Mouse (Mus musculus) heart, postnatal 25 days (tissue): ENCODE data around the gene Cep68. TPM values are rescaled to one million over a fixed set of nuclear protein-coding genes. Genes with fewer than 3 reads are reported as not detected.

ENCODE experiments used
- DNase-seq: peaks from one replicate; pipeline ENCODE4 v3.0.0; 2022; ENCODE audit warnings: low spot score
- intact Hi-C: fragments of 180-260 bp; cut with DNase I; formaldehyde crosslinking; loops from one replicate; pipeline ENCODE4 v1.15.1; 2025
- total RNA-seq, 2 experiments: library from RNA; stranded (reverse); gene quantifications; 2 replicates each; pipeline ENCODE4 v1.2.3; 2021

The Cep68 gene
- total RNA-seq: 10 to 100 TPM; 44.9 to 52.1 TPM

DNA sequence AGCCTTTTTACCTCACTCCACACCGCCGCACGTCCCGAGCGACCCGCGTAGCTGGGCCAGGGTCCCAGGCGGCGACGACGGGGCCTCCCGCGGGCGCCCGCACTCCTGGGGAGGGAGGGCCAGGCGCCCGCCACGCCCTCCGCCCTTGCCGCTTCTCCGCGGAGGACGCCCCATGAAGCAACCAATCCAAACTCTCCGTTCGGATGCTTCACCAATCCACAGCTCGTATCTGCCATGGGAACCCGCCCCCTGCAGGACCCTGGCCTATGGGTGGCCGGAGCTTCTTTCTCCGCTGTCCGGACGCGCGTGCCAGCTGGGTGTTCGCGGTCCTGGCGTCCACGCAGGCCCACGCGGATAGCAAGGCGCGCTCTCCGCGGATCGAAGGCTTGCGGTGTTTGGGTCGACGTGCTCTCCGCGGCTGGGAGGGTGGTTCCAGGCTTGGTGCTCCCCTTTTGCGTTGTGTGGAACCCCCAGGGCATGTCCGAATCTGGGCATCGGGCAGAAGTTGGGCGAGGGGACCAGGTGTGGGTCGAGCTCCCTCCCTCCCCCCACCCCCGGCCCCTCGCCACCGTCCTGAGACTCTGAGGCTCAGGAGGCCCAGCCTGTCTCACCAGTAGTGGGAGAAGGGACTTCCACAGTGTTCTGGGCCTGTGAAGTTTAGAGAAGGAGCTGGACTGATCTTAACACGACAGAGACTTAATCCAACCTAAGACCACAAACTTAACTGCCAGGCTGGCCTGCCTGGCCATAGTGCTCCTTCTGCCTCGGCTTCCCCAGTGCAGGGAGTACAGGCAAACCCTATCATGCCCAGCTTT lies at the start of gene Cep68:
TSS of gene Cep68 (minus strand) at position 134 of the 815 bp plus-strand sequence.
- intact Hi-C loops: loop anchor here (2.0 to 5.0 kb wide), 3 partner anchors 49 to 427 kb away; partner anchors contain the start of gene Rab1a
- DNase-seq: peak; percentile 93

DNA sequence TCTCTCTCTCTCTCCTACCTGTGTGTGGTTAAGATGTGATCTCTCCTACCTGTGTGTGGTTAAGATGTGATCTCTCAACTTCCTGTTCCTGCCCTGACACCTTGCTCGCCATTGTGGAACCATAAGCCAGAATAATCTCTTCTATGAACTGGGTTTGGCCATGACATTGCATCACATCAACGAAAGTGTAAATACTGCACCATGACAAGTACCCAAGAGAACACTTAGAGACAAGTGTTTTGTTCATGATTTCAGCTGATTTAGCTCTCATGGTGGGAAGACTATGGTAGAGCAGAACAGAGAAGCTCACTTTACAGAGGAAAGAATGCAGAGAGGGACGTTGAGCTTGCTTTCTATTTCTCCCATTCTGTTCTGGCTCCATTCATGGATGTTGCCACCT lies 35.2 kb upstream of the Cep68 start:
- intact Hi-C loops: no loop called here
- DNase-seq: no peak

DNA sequence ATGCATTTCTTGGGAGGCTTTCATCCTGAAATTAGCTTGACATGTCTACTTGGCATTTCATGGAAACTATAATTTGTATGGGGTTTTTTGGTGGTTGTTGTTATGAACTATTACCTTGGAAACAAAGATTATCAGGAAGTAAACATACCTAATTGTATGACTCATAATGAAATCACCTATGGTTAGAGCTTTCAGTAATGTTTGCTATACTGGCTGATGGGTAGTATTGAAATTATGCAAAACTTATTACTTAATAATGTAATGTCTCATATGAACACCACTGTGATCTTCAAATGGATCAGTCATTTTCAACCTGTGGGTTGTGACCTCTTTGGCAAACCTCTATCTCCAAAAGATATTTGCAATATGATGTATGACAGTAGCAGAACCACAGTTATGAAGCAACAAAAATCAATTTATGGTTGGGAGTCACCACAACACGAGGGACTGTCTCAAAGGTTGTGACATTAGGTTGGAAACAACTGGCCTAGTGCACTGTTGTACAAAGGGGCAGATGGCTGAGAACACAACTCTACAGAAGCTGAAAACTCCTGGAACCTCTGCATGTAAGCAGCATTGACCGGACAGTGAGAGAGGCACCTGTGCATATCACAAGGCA lies 33.5 kb upstream of the Cep68 start:
- intact Hi-C loops: no loop called here

DNA sequence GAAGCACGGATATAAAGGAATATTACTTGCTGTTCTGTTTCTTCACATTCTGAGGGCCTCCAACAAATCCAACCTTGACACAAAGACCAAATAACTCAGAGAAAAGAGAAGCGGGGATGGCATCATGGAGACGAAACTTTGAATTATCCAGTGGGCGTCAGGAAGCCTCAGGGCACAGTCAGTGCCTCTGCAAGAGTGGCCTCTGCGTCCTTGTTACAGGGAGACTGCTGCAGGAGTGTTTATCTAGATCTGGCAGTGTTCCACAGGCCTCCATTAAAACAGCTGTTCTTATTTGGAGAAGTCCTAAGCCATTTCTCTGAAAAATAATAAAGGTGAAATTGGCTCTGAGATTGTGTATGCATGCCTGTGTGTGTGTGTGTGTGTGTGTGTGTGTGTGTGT lies 31.8 kb upstream of the Cep68 start:
- intact Hi-C loops: no loop called here
- no peak for DNase-seq

More for the DNA sequence above, 33.5 kb upstream of the Cep68 start:
- DNase-seq: no peak

DNA sequence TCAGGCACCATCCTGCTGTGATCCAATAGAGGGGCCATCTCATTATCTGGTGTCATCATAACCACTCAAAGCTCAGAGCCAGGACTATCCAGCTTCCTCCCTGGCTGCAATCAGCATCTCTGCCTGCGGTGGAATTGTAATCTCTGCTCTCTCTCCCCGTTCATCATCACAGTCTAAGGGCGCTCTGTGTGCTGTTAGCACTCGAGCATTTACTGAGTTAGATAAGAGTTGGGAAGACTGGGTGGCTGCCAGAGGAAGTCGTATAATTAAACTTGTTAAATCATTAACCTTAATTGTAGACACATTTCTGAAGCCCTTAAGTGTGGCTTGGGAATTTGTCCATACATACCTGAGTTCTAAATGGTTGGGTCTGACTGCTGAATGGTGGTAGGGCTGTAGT lies 29.5 kb upstream of the Cep68 start:
- intact Hi-C loops: no loop called here
- DNase-seq: no peak

DNA sequence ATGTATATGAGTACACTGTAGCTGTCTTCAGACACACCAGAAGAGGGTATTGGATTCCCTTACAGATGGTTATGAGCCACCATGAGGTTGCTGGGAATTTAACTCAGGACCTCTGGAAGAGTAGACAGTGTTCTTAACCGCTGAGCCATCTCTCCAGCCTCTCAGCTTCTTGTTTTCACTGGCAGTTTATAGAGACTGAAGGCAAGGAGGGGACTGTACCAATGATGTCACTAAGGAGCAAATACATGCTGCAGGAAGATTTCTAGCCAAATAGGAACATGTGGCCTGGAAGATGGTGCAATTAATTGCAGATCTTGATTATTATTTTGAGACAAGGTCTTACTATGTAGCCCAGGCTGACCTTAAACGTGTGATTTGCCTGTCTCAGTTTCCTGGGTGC lies 27.9 kb upstream of the Cep68 start:
- intact Hi-C loops: no loop called here
- DNase-seq: no peak

DNA sequence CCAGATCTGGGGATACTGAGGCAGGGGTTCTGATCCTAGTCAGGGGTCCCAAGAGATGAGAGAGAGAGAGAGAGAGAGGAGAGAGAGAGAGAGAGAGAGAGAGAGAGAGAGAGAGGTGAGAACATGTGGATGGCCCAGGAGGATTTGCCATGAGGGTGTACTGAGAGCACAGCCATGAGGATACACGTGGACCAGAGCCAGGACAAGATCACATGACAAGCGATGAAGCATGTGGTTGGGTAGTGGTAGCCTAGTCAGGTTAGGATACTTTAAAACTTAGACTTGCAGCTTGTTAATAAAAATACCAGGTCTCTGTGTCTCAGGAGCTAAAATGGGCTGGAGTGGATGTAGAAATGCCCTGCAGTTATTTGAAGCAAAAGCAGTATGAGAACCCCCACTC lies 26.7 kb upstream of the Cep68 start:
- intact Hi-C loops: no loop called here
- no peak for DNase-seq

DNA sequence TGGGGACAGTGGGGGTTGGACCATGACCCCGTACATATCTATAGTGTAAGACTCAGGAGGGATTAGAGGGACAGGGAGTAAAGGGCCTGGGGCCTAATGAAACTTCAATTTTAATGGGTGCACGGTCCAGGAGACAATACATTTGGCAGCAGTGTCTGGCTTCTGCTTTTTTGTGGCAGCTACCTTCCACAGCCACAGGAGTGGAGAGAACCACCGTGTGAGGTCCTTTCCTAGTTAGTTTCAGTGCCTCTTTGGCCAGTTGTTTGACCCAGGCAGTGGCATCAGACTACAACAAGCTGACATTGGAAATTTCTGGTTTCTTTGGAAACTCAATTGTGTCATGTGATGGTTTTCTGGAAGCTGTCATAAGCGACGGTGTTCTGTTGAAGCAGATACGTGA lies 20.7 kb upstream of the Cep68 start:
- intact Hi-C loops: no loop called here

DNA sequence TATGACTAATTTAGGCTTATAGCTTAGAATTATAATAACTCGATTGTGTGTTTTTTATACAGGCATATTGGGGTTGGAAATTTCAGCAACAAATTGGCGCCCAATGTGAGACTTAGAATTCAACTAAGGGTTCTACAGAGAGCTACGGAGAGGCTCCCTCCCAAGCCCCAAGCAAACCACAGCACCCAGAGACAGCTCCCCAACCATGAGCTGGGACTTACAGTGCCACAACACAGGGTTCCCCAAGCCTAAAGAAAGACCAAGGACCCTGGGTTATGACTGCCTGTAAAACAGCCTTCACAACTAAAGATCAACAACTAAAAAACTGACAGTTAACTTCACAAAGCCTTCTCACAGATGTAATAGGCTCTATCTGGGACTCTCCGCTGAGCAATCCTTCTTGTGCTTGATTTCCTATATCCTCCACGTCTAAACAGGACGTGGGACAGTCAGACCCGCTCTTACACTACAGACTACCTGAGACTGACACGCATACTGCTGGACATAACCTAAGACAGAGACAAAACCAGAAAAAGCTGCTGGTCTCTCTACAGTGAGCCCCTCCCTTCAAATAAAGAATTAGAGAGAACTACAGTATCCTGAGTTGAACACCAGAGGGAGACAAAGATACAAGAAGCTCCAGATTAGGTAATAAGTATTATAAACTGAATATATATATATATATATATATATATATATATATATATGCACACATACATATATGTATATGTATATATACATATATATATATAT lies 13.6 kb upstream of the Cep68 start:
- no peak for DNase-seq
- intact Hi-C loops: loop anchor here (1.0 to 5.0 kb wide), 3 partner anchors 70 to 138 kb away; partner anchors contain the start of gene Slc1a4

More for the DNA sequence above, 20.7 kb upstream of the Cep68 start:
- no peak for DNase-seq

DNA sequence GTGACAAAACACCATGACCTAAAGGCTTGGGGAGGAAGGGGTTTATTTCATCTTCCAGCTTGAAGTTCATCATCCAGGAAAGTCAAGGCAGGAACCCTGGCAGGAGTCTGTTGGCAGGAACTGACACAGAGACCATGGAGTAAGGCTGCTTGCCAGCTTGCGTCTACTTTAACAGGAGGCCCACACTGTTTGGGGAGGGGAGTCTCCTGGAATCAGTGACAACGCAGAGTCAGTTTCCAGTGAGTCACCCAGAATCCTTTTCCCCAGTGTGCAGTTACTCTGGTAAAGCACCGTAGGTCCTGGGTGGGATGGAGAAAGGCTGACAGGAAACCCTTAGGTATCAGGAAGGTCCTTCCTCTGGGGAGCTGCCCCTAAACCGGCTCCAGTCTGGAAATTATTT lies 5.6 kb upstream of the Cep68 start:
- DNase-seq: no peak
- intact Hi-C loops: no loop called here

DNA sequence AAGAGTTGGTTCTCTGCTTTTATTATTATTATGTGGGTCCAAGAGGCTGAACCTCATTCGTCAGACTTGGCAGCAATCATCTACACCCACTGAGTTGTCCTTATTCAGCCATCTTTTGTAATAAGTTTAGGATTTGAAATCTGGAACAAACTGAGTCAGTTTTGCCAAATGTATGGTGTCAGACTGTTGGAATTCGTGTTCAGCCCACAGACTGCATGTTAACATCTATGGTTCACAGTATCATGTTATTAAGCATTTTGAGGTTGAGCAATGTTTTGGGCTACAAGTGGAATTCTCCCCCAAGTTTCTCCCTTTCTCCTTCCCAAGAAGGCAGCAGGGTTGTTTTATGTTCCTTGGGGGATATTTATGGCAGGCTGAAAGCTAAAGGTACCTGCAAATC lies 3.9 kb upstream of the Cep68 start:
- intact Hi-C loops: no loop called here

DNA sequence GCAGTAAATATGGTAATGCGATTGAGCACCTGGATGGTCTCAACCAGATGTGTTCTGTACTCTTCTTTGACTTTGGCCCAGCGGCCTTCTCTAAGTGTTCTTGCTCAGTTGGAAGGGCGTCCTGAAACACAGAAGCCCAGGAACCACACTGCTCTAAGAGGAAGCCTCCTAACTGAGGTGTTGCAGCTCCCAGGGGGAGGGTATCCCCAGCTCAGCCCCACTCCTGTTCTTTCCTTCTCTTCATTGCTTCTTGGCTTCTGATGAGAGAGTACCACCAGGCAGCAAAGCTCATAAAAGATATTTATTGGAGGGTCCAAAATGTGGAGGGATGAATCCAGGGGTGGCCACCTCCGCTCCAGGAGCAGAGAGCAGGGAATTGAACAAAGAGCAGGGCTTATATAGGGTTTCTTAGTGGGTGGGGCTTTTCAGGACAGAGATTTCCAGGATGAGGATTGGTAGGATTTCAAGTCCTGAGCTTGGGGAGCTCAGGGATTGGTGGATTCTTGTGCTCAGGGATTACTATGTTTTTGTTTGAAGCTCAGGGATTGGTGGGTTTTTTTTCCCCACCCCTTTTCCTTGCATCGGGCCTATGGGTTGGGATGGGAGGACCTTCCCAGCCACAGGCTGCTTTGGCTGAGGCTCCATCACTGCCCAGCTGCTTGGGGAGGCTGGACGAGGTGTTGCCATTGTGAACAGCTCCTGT lies 1.4 kb upstream of the Cep68 start:
- DNase-seq: no peak
- intact Hi-C loops: no loop called here

More for the DNA sequence above, 3.9 kb upstream of the Cep68 start:
- DNase-seq: no peak

DNA sequence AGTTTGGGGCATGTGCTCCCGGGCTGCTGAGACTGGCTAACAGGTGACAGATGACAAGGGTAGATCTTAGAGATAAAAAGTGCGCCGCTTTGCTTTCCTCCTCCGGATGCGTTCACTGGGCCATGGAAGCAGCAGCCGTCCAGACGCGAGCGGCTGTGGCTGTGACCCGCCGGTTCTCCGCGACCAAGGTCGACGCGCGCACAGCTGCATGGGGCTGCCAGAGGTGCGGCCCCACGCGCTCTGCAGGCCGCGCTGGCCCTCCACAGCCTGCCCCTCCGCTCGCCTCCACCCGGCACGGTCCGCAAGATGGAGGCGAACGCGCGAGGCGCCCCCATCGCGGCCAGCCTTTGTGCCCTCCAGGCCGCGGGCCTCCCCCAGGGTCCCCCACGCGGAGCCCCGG lies 389 bp downstream of the Cep68 start:
- DNase-seq: no peak
- intact Hi-C loops: loop anchor here (2.0 to 5.0 kb wide), 3 partner anchors 48 to 427 kb away; partner anchors contain the start of gene Rab1a

DNA sequence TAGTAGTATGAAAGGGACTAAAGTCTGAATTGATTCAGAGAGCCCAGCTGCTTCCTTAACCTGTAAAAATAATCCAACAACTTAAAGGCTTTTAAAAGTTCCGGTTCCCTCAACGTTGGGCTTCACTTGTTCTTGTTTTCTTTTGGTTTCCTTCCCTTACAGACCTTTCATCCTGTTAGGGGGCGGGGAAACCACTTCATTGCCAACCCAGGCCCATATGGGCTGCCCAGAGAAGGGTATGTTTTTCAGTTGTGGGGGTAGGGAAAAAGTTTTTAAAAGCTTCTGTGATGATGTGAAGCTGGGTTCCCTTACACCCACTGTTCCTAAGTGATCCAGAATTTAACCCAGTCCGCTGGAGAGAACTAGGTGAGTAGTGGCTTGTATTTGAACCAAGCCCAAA lies 952 bp downstream of the Cep68 start:
- intact Hi-C loops: loop anchor here (2.0 to 5.0 kb wide), 3 partner anchors 47 to 426 kb away; partner anchors contain the start of gene Rab1a
- DNase-seq: no peak

DNA sequence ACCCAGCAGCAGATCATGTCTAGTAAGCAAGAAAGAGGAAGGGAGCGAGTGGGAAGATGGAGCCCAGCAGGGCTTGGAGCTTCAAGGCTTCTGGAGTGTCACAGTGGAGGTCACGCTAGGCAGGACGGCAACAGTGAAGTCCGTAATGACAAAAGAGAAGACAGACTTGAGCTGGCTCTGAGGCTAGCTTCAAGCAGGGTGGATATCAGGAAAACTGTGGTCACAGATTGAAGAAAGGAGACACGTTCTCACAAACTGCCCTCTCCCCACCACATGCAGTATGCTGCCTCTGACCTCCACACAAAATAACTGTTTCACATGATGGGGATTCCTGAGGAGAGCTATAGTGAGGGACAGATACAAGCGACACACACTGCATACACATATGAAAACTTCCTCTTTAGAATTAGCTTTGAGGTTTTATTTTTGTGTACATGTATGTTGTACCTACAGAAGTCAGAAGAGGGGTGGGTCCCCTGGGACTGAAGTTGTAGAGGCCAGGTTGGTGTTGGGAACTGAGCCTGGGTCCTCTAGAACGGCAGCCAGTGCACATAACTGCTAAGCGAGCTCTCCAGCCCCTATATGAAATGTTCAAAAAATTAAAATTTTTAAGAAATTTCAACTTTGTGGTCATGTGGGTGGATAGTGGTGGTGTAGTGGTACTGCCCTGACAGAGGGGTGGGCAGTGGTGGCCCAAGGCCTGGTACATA lies 1.9 kb downstream of the Cep68 start:
- intact Hi-C loops: loop anchor here (5.0 kb wide), 2 partner anchors 115 to 425 kb away; no protein-coding TSS in a partner anchor
- no peak for DNase-seq

DNA sequence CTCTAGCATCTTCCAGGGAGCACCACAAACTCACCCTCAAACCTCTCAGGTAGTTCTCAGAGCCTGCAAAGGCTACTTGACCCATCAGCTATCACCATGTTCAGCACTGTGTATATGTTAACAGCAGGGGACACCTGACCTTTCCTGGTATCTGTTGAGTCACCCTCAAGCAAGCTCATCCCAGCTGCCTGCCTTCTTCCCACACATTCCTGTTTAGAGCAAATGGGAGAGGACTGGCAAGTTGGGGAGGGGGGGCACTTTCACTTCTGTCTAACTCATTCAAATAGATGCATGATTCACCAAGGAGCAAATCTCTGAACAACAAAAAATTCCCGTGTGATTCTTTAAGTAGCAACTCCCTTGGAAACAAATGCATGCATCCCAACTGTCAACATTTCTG lies 2.6 kb downstream of the Cep68 start:
- intact Hi-C loops: loop anchor here (5.0 kb wide), 2 partner anchors 114 to 424 kb away; no protein-coding TSS in a partner anchor
- no peak for DNase-seq

DNA sequence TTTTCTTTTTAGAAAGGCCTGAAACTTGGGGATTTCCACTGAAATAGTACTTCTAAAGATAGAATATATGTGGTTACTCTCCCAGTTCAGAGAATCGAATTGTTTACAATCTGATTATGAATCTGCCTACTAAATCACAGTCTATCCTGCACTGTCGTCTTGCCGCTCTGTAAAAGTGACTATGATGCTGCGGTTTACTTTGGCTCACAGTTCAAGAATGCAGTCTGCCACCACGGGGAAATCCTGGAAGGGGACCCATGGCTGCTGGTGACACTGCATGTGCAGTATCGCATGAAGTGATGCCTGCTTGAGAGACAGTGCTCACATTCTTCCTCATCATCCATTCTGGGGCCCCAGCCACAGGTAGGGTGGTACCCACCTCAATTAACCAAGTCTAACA lies 3.9 kb downstream of the Cep68 start:
- no peak for DNase-seq
- intact Hi-C loops: loop anchor here (5.0 kb wide), 2 partner anchors 113 to 423 kb away; no protein-coding TSS in a partner anchor

DNA sequence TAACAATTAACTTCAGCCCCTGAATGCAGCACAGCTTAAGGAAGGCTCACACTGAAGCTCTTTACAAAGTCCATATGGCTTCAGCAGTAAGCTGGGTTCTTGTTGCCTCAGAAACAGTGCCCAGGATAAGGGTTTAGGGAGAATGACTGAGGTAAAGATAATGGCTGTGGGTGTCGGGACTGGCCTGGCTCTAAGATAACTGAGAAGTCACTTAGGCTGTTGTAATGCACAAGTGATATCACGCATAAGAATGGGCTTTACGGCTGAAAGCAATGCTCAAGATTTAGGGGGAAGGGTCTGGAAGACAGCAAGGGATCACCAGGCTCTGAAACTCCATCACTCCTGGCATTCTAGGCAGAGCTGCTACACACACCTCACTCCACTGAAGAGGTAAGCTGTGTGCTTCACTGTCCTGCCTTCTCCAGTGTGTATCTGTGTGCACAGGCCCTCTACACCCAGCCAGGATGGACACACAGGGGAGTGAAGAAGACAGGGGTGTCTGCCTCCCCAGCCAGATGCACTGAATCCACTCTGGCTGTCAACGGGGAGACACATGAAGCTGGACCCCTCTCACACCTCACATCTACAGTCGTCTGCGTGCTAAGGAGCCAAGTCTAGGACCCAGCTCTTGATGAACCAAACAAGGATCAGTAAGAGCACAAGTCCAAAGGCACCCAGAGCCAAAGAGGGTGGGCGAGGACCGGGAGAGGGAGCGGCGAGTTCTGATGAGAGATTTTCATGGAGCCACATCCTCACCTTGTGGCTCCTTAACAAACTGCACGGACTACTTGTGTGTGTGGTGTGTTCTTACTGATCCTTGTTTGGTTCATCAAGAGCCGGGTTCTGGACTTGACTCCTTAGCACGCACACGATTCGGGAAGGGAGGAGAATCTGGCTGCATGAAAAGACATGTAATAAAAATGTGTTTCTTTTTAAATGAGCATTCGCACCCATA lies 4.6 kb downstream of the Cep68 start:
- intact Hi-C loops: loop anchor here (5.0 kb wide), 2 partner anchors 112 to 422 kb away; no protein-coding TSS in a partner anchor
- DNase-seq: no peak
